Mouse (Mus musculus): ENCODE results near the gene Btnl4. TPM values are rescaled to one million over a fixed set of nuclear protein-coding genes. Genes with fewer than 3 reads are reported as not detected.

Gene Btnl4
- total RNA-seq, 1 experiment = not detected

DNA sequence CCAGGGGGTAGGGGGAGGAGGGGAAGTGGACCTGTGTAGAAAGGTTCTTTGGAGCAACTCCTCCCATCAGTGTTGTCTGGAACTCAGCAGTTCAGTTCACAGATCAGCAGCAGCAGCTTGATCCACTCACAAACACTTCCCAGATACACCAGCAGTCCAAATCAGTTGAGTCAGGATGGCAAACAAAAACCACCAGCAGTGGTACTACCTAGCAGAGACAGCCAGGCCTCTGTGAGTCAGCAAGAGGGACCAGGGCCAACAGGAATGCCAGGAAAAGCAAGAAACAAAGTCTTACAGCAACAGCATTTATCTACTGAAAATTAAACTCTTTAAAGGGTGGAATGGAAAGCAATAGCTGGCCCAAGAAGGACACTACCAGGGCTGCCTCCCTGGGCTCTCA lies 49.5 kb downstream of the Btnl4 start:
- Histone ChIP-seq H3K9me3 (ENCODE audit: control insufficient read depth, insufficient read depth, low read depth, low read length) (no peaks in the 10 kb centered on the region), H3K27ac (ENCODE audit: insufficient read depth, low read depth, low read length, poor library complexity, severe bottlenecking) (no peak overlapping the region), H3K4me1 (ENCODE audit: control insufficient read depth in 2 of 2, insufficient read depth in 2 of 2, low read length in 2 of 2, poor library complexity in 1 of 2) (no peaks in the 10 kb centered on the region), H3K4me3 (ENCODE audit: insufficient read depth in 1 of 2, low read depth in 1 of 2, low read length in 2 of 2, poor library complexity in 1 of 2, severe bottlenecking in 1 of 2) (no peak overlapping the region), H3K36me3 (ENCODE audit: control insufficient read depth, insufficient read depth, low read length, poor library complexity, severe bottlenecking) (no peaks in the 10 kb centered on the region), H3K9ac (ENCODE audit: insufficient read depth, low read depth, low read length, poor library complexity, severe bottlenecking) (no peak overlapping the region)
- no peak for DNase-seq (ENCODE audit: low read depth, low spot score)
- in situ Hi-C loops (cut with MboI; ENCODE audit: low sequenced_read_pairs in 2 of 2, unreplicated experiment in 2 of 2) = no loop called here
- TF ChIP-seq HCFC1 (IDR thresholded peaks at IDR 0.05; ENCODE audit: borderline replicate concordance, insufficient read depth, low read length) = no peak
- no peak for TF ChIP-seq MAFK (IDR thresholded peaks at IDR 0.05; ENCODE audit: insufficient read depth, low read depth, low read length)
- no peak for TF ChIP-seq ZNF384 (IDR thresholded peaks at IDR 0.05; ENCODE audit: low read depth, low read length)
- no peak for TF ChIP-seq ZC3H11A (IDR thresholded peaks at IDR 0.05; ENCODE audit: borderline replicate concordance, low read depth, low read length)
- TF ChIP-seq CHD2 (IDR thresholded peaks at IDR 0.05; ENCODE audit: low read depth, low read length) = no peak

DNA sequence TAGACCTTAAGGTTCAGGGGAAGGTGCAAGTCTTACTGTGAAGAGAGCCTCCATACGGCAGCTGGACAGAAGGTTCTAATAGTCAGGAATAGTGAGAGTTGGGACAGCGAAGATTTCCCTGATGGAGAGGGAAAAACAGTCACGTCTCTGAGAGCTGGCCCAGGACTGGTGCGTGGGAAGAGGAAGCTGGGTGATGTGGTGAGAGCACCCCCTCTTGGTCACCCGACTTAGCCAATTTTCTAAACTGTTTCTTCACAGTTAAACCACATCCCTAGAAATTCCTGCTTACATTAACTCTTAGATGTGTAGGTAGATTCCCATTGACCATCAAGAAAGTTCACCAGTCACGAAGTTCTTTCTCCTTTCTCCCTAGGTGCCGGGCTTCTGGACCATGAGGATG lies 57.1 kb downstream of the Btnl4 start:
- DNase-seq (ENCODE audit: low read depth, low spot score) = no peak
- Histone ChIP-seq H3K36me3 (ENCODE audit: control insufficient read depth, insufficient read depth, low read length, poor library complexity, severe bottlenecking) (no peaks in the 10 kb centered on the region), H3K9ac (ENCODE audit: insufficient read depth, low read depth, low read length, poor library complexity, severe bottlenecking) (no peak overlapping the region), H3K9me3 (ENCODE audit: control insufficient read depth, insufficient read depth, low read depth, low read length) (no peaks in the 10 kb centered on the region), H3K27ac (ENCODE audit: insufficient read depth, low read depth, low read length, poor library complexity, severe bottlenecking) (no peak overlapping the region), H3K4me3 (ENCODE audit: insufficient read depth in 1 of 2, low read depth in 1 of 2, low read length in 2 of 2, poor library complexity in 1 of 2, severe bottlenecking in 1 of 2) (no peak overlapping the region), H3K4me1 (ENCODE audit: control insufficient read depth in 2 of 2, insufficient read depth in 2 of 2, low read length in 2 of 2, poor library complexity in 1 of 2) (no peaks in the 10 kb centered on the region)
- in situ Hi-C loops (cut with MboI; ENCODE audit: low sequenced_read_pairs in 2 of 2, unreplicated experiment in 2 of 2) = no loop called here
- TF ChIP-seq HCFC1 (IDR thresholded peaks at IDR 0.05; ENCODE audit: borderline replicate concordance, insufficient read depth, low read length) (no peak), ZC3H11A (IDR thresholded peaks at IDR 0.05; ENCODE audit: borderline replicate concordance, low read depth, low read length) (no peak), MAFK (IDR thresholded peaks at IDR 0.05; ENCODE audit: insufficient read depth, low read depth, low read length) (no peak), ZNF384 (IDR thresholded peaks at IDR 0.05; ENCODE audit: low read depth, low read length) (no peak), CHD2 (IDR thresholded peaks at IDR 0.05; ENCODE audit: low read depth, low read length) (no peak)

Other genes starting within 250 kb of the Btnl4 start
- not detected in 2 replicates for gene H2-Ob, start 238.4 kb downstream of the Btnl4 start, total RNA-seq (2012; rRNA removed)
- gene H2-Ab1, start 219.6 kb downstream of the Btnl4 start, total RNA-seq (2012; rRNA removed) = 1.9 and 2.9 TPM in 2 replicates
- gene H2-Aa, start 189.5 kb downstream of the Btnl4 start, total RNA-seq (2012; rRNA removed) = 0.48 and 1.6 TPM in 2 replicates
- gene H2-Eb1, start 171.5 kb downstream of the Btnl4 start, total RNA-seq (2012; rRNA removed) = 3.4 and 5.7 TPM in 2 replicates
- gene H2-Eb2, start 151.7 kb downstream of the Btnl4 start, total RNA-seq (2012; rRNA removed) = not detected in 2 replicates
- not detected in 2 replicates for gene Btnl2, start 122.5 kb downstream of the Btnl4 start, total RNA-seq (2012; rRNA removed)
- gene Btnl1, start 100.2 kb downstream of the Btnl4 start, total RNA-seq (2012; rRNA removed) = not detected in 2 replicates
- not detected in 2 replicates for gene BC051142, start 78.5 kb downstream of the Btnl4 start, total RNA-seq (2012; rRNA removed)
- gene Btnl6, start 40.0 kb upstream of the Btnl4 start, total RNA-seq (2012; rRNA removed) = not detected in 2 replicates
- gene Notch4, start 87.0 kb upstream of the Btnl4 start, total RNA-seq (2012; rRNA removed) = 14.0 and 24.7 TPM in 2 replicates
- gene Gpsm3, start 112.5 kb upstream of the Btnl4 start, total RNA-seq (2012; rRNA removed) = 4.9 and 5.8 TPM in 2 replicates
- gene Pbx2, start 113.9 kb upstream of the Btnl4 start, total RNA-seq (2012; rRNA removed) = 36.0 and 47.2 TPM in 2 replicates
- 2.3 and 2.5 TPM in 2 replicates for gene Ager, start 120.5 kb upstream of the Btnl4 start, total RNA-seq (2012; rRNA removed)
- gene Rnf5, start 126.4 kb upstream of the Btnl4 start, total RNA-seq (2012; rRNA removed) = 21.4 and 22.8 TPM in 2 replicates
- gene Agpat1, start 126.9 kb upstream of the Btnl4 start, total RNA-seq (2012; rRNA removed) = 55.9 and 62.7 TPM in 2 replicates
- gene Egfl8, start 138.7 kb upstream of the Btnl4 start, total RNA-seq (2012; rRNA removed) = 1.0 and 2.0 TPM in 2 replicates
- gene Ppt2, start 151.2 kb upstream of the Btnl4 start, total RNA-seq (2012; rRNA removed) = 13.6 and 26.4 TPM in 2 replicates
- 0.13 and 0.16 TPM in 2 replicates for gene Prrt1, start 152.2 kb upstream of the Btnl4 start, total RNA-seq (2012; rRNA removed)
- 4.4 and 7.5 TPM in 2 replicates for gene Fkbpl, start 167.4 kb upstream of the Btnl4 start, total RNA-seq (2012; rRNA removed)
- 55.7 and 86.7 TPM in 2 replicates for gene Atf6b, start 169.8 kb upstream of the Btnl4 start, total RNA-seq (2012; rRNA removed)
- 0.18 and 0.26 TPM in 2 replicates for gene Tnxb, start 193.2 kb upstream of the Btnl4 start, total RNA-seq (2012; rRNA removed)

Measured in ES-E14 (cell line).